Mouse (Mus musculus) frontal cortex, postnatal 36 days (tissue): ENCODE results near the gene Rpl36al.

Experiments
- DNase-seq, 2 experiments: peaks; one replicate each; pipeline ENCODE4 v3.0.0; 2022; ENCODE audit warnings: low spot score in 2 of 2

Gene Rpl36al

GRCm38 (mm10) chr12:69158765-69159577 is 24.9 kb downstream of the Rpl36al start, which contains the start of gene Rps29:
TSS of gene Rps29 (minus strand) at chr12:69159186.
- DNase-seq: peak; percentile 98 to 99

- DNase-seq: no peak
Observed at GRCm38 (mm10) chr12:69158366-69158764, 25.5 kb downstream of the Rpl36al start.

GRCm38 (mm10) chr12:69157107-69157506 is 26.8 kb downstream of the Rpl36al start:
- DNase-seq: no peak

GRCm38 (mm10) chr12:69156436-69156835 is 27.4 kb downstream of the Rpl36al start:
- DNase-seq: no peak

GRCm38 (mm10) chr12:69155923-69156322 is 28.0 kb downstream of the Rpl36al start:
- no peak for DNase-seq

- no peak for DNase-seq
Observed at GRCm38 (mm10) chr12:69150049-69150448, 33.8 kb downstream of the Rpl36al start.

GRCm38 (mm10) chr12:69147166-69147735 is 36.6 kb downstream of the Rpl36al start:
- no peak for DNase-seq

GRCm38 (mm10) chr12:69143460-69143859 is 40.4 kb downstream of the Rpl36al start:
- DNase-seq: no peak

- no peak for DNase-seq
Observed at GRCm38 (mm10) chr12:69139841-69140240, 44.0 kb downstream of the Rpl36al start.

GRCm38 (mm10) chr12:69139201-69139600 is 44.7 kb downstream of the Rpl36al start:
- no peak for DNase-seq
